In genomic region chr9:41328056-41328455, GRCm38 (mm10) we compare ENCODE assay signal across 8 mouse cellular contexts.
A peak's percentile ranks its signal among the peaks of the same experiment; 100 is the strongest.
DNase-seq lines count a peak whose midpoint lies in the region; ATAC-seq and TF ChIP-seq lines count a peak whose summit lies in the region.

No protein-coding gene starts in this region.

- no peaks in the 10 kb centered on the region for H3K36me3 ChIP-seq in intestine, embryonic 14.5 days (ENCODE audit: control insufficient read depth, insufficient read depth, low read length)
- H3K36me3 ChIP-seq in intestine, postnatal 0 days (ENCODE audit: control insufficient read depth, insufficient read depth), result no peaks in the 10 kb centered on the region
- no peaks in the 10 kb centered on the region for H3K36me3 ChIP-seq in embryonic facial prominence, embryonic 10.5 days (replicated peaks)
- H3K36me3 ChIP-seq in hindbrain, embryonic 11.5 days (ENCODE audit: control insufficient read depth, insufficient read depth, low read length), result 0 out of 2 replicates have a peak, but pooled peaks cover 2% of the 10 kb centered on the region
- H3K36me3 ChIP-seq in midbrain, embryonic 16.5 days (ENCODE audit: control insufficient read depth, insufficient read depth, low read length), result no peaks in the 10 kb centered on the region

- H3K4me3 ChIP-seq in intestine, embryonic 14.5 days (ENCODE audit: low read depth, low read length), result peak overlapping the region; percentile 26
- no peak overlapping the region for H3K4me3 ChIP-seq in intestine, postnatal 0 days (ENCODE audit: low read depth, low read length)
- H3K4me3 ChIP-seq in embryonic facial prominence, embryonic 10.5 days, result peak overlapping the region; percentile 39
- H3K4me3 ChIP-seq in hindbrain, embryonic 11.5 days (ENCODE audit: low read depth, low read length), result peak overlapping the region; percentile 30
- H3K4me3 ChIP-seq in midbrain, embryonic 16.5 days (ENCODE audit: low read depth, low read length), result peak overlapping the region; percentile 21

- no peak for ATAC-seq in intestine, embryonic 14.5 days (replicated peaks; ENCODE audit: low FRiP score, low TSS enrichment, low read depth)
- ATAC-seq in intestine, postnatal 0 days, result no peak
- no peak for ATAC-seq in hindbrain, embryonic 11.5 days (ENCODE audit: low FRiP score)
- no peak for ATAC-seq in midbrain, embryonic 16.5 days

- TF ChIP-seq CTCF in intestine, postnatal 0 days (IDR thresholded peaks at IDR 0.05; ENCODE audit: low read depth), result no peak

- no peaks in the 10 kb centered on the region for H3K27me3 ChIP-seq in intestine, embryonic 14.5 days (replicated peaks; ENCODE audit: control insufficient read depth, insufficient read depth, low read length)
- H3K27me3 ChIP-seq in intestine, postnatal 0 days (replicated peaks; ENCODE audit: control insufficient read depth, insufficient read depth, low read length), result no peaks in the 10 kb centered on the region
- H3K27me3 ChIP-seq in embryonic facial prominence, embryonic 10.5 days (replicated peaks; ENCODE audit: low read depth, poor library complexity, severe bottlenecking), result no peaks in the 10 kb centered on the region; the same call in 1 of the 2 replicates
- H3K27me3 ChIP-seq in hindbrain, embryonic 11.5 days (ENCODE audit: control insufficient read depth, insufficient read depth, low read length), result no peaks in the 10 kb centered on the region
- no peaks in the 10 kb centered on the region for H3K27me3 ChIP-seq in midbrain, embryonic 16.5 days (ENCODE audit: control insufficient read depth, insufficient read depth, low read depth, low read length)

- WGBS in intestine, embryonic 14.5 days, result 15% methylated on average over 1 of the region's 1 CpGs
- 25% methylated on average over 1 of the region's 1 CpGs for WGBS in intestine, postnatal 0 days
- 32% methylated on average over 1 of the region's 1 CpGs for WGBS in embryonic facial prominence, embryonic 10.5 days
- 10% methylated on average over 1 of the region's 1 CpGs for WGBS in hindbrain, embryonic 11.5 days
- WGBS in midbrain, embryonic 16.5 days, result 13% methylated on average over 1 of the region's 1 CpGs

- peaks cover 9% of the 10 kb centered on the region; the same call in 1 of the 2 replicates for H3K4me1 ChIP-seq in intestine, embryonic 14.5 days (replicated peaks; ENCODE audit: control insufficient read depth, insufficient read depth, low read length)
- no peaks in the 10 kb centered on the region for H3K4me1 ChIP-seq in intestine, postnatal 0 days (replicated peaks; ENCODE audit: control insufficient read depth, insufficient read depth, low read length)
- peaks cover 51% of the 10 kb centered on the region for H3K4me1 ChIP-seq in embryonic facial prominence, embryonic 10.5 days
- peaks cover 9% of the 10 kb centered on the region for H3K4me1 ChIP-seq in hindbrain, embryonic 11.5 days (replicated peaks; ENCODE audit: control insufficient read depth, insufficient read depth, low read length)
- H3K4me1 ChIP-seq in midbrain, embryonic 16.5 days (ENCODE audit: control insufficient read depth, insufficient read depth, low read length), result peaks cover 15% of the 10 kb centered on the region

- H3K9ac ChIP-seq in intestine, embryonic 14.5 days (ENCODE audit: low read length), result no peak overlapping the region
- no peak overlapping the region for H3K9ac ChIP-seq in intestine, postnatal 0 days (ENCODE audit: low read depth, low read length)
- H3K9ac ChIP-seq in hindbrain, embryonic 11.5 days (ENCODE audit: low read depth, low read length), result peak overlapping the region; percentile 65; the same call in 1 of the 2 replicates
- H3K9ac ChIP-seq in midbrain, embryonic 16.5 days (ENCODE audit: low read depth, low read length), result peak overlapping the region; percentile 55; the same call in 1 of the 2 replicates

- H3K4me2 ChIP-seq in intestine, embryonic 14.5 days (ENCODE audit: low read length), result peak overlapping the region; percentile 47
- no peak overlapping the region for H3K4me2 ChIP-seq in intestine, postnatal 0 days (replicated peaks; ENCODE audit: low read depth)
- peak overlapping the region; percentile 35 for H3K4me2 ChIP-seq in hindbrain, embryonic 11.5 days (replicated peaks; ENCODE audit: low read depth, low read length)
- H3K4me2 ChIP-seq in midbrain, embryonic 16.5 days (ENCODE audit: low read length), result peak overlapping the region; percentile 42

- no peak for DNase-seq in intestine, embryonic 14.5 days (ENCODE audit: low spot score)
- no peak for DNase-seq in embryonic facial prominence, embryonic 10.5 days (ENCODE audit: low spot score)
- DNase-seq in hindbrain, embryonic 11.5 days (ENCODE audit: low spot score), result no peak
- no peak for DNase-seq in urinary bladder, adult 2 months (ENCODE audit: low spot score)
- DNase-seq in lung, postnatal 10 days, result no peak
- DNase-seq in thymus, postnatal 36 days, result no peak

- H3K27ac ChIP-seq in intestine, embryonic 14.5 days (ENCODE audit: low read depth), result peak overlapping the region; percentile 51; the same call in 1 of the 2 replicates
- H3K27ac ChIP-seq in intestine, postnatal 0 days (ENCODE audit: low read depth, low read length), result no peak overlapping the region
- peak overlapping the region; percentile 76 for H3K27ac ChIP-seq in embryonic facial prominence, embryonic 10.5 days (replicated peaks)
- H3K27ac ChIP-seq in hindbrain, embryonic 11.5 days (ENCODE audit: low read depth, low read length), result peak overlapping the region; percentile 84
- H3K27ac ChIP-seq in midbrain, embryonic 16.5 days (ENCODE audit: low read length), result peak overlapping the region; percentile 38

- no peaks in the 10 kb centered on the region for H3K9me3 ChIP-seq in intestine, embryonic 14.5 days (ENCODE audit: control insufficient read depth, low read length)
- H3K9me3 ChIP-seq in intestine, postnatal 0 days (ENCODE audit: control insufficient read depth), result no peaks in the 10 kb centered on the region
- H3K9me3 ChIP-seq in embryonic facial prominence, embryonic 10.5 days, result no peaks in the 10 kb centered on the region
- H3K9me3 ChIP-seq in hindbrain, embryonic 11.5 days (ENCODE audit: control insufficient read depth, low read length), result no peaks in the 10 kb centered on the region
- H3K9me3 ChIP-seq in midbrain, embryonic 16.5 days (replicated peaks; ENCODE audit: control insufficient read depth, low read length, poor library complexity, severe bottlenecking), result no peaks in the 10 kb centered on the region

Comparison
In these comparisons a context has a peak if more than half of its experiments do, and no peak if none do; other contexts are left out.
1. H3K9ac ChIP-seq: peak in hindbrain, embryonic 11.5 days (single experiment) and midbrain, embryonic 16.5 days (single experiment); none in intestine, embryonic 14.5 days (single experiment) and intestine, postnatal 0 days (single experiment).